Mouse (Mus musculus): ENCODE data around the gene Tbxas1. TPM values are rescaled to one million over a fixed set of nuclear protein-coding genes. Genes with fewer than 3 reads are reported as not detected.
A peak's percentile ranks its signal among the peaks of the same experiment; 100 is the strongest.

Tbxas1 gene
- total RNA-seq, 2 experiments from 2014 or later = 0.67 to 0.72 TPM

DNA sequence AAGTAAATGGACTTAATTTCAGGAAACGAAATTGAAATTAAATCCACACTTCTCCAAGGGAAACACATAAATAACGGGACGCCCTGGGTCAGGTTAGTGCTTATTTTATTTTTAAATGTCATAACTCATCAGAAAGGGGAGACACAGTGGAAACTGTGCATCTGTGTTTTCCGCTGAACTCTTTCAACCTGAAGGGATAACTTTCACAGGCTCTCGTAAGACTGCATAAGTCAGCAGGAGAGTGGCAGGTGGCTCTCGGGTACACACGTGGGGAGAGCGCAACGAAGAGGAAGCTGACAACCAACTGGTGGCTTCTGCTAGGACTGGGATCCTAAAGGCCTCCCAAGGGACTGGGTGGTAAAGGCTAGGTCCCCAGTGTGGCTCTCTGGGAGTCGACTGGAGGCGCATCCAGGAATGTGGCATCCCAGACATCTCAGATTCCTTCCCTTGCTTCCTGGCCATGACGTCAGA is 128.8 kb downstream of the Tbxas1 start:
- peak; percentile 13 for DNase-seq

DNA sequence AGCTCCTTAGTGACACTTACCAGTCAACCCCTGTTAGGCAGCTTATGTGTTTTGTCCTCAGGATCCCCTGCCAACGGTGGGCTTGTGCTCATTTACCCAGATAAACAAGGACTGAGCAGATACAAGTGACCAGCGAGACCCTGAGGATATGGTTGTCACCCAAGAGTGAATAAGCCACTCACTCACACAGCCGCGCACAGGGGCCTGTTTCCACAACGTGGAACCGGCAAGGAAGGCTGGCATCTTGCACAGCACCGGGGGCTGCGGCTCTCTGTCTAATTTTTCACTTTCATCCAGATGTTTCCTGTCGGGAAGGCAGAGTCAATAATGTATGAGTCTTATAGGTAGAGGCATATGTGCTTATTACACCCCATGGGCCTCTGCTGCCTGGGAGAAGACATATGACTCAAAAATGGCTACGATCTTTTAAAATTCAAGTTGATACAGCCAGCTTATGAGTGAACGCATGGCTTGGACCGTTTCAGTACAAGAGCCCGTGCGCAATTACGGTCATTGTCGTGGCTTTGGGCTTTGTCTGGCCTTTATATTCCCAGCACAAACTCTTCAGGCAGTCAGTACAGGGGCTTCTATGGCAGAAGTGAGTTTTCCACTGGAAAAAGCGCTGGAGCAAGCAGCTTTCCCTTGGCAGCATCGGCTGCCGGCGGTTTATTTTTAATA is 130.2 kb downstream of the Tbxas1 start:
- DNase-seq = no peak

DNA sequence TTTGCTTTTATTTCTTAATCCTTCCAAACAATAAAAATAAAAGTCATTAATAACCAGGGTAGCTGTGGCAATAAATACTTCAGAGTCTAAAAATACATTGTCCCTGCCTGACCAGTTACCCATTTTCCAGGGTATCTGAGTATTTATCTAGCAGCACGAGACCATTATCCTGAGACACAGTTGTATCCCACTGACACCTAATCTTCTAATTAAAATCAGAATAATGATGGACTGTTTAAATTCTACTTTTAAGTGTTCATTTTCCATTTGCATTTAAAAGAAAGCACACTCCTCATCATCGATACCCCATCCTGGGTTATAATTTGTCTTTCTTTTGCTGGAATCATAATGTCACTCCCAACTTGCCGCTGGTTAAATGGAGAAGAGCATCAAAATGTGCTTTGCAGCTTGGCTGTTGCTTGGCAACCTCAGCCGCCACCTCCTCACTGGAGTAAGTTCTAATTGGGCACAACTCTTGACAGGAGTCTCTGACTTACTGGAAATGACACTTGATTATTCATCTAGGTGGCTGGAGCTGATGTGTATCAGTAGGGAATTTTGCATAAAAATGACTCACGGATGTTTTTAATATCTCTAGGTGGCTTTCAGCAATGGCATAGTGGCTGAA is 130.9 kb downstream of the Tbxas1 start:
- no peak for DNase-seq

DNA sequence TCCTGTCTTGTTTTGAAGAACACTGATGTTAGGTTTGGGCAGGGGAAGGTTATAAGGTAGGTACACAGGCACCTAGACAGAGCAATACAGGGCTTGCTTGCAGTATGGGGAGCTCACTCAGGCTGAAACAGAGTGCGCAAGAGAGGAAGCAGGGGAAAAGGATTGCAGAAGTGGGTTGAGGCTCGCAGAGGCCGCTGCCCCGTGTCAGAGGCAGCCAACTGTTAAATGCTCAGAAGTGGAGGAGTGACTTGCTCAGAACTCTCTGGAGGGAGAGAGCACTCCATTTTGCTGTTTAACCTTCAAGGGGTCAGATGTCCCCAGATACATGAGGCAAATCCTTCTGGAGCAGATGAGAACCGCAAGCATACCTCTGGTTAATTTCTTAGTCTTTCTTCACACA is 132.0 kb downstream of the Tbxas1 start:
- DNase-seq = no peak

DNA sequence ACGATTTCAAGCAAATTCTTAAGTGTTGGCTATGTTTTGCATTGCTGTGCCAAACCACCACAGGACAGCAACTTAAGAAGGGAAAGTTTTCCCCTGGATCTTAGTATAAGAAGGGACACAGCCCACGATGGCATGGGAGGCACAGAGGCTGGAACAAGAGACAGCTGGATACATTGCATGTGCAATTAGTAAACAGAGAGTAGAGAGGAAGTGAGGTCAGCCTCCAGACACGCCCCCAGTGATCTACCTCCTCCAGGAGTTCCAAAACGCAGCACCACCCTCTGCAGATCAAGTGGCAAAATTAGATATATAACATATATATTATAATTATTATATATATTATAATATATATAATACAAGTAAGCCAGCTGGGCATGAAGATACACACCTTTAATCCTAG is 132.9 kb downstream of the Tbxas1 start:
- DNase-seq = no peak

DNA sequence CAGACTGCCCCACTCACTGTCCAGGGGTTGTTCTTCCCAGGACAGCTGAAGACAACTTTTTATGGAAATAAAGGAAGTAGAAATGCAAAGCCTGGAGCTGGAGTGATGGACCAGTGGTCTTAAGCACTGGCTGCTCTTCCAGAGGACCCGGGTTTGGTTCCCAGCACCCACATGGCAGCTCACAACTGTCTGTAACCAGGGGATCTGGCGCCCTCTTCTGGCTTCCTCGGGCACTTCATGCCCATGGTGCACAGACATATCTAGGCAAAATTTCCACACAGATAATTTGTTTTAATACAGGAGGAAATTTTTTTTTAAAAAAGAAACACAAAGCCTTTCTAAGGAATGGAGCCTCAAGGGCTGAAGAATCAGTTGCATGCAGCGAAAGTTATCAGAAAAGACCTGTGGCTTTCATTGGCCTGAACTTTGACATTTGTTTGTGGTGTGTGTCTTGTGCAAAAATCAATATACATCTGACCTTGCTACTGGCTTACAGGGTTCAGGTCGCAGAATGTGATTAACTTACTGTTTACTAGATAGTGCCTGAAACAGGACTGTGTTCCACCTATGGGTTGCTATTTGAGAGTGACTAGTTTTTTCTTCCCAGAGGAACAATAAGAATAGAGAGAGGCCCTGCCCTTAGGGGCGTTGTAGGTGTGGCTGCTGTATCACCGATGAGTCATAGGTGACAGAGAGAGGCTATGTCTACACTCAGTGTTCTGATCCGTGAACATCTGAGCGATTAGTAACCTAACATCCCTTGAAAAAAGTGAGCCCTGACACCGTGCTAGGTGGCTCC is 138.0 kb downstream of the Tbxas1 start:
- no peak for DNase-seq

DNA sequence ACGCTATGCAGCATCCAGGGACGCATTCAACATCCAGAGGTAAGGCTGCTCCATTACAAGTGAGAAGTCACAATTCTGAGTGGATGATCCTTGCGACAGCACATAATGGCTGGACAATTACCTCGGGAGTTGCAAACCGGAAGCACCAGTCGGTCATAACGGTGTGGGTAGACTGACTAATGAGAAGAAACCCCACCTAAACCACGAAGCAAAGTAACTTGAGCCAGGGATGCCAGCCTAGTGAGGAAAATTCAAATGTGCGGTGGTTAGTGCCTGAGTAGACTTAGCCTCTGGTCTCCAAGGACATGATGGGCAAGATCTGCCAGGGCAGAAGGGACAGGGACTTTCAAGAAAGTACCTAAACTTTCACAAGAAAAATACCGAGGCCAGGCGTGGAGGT is 142.7 kb downstream of the Tbxas1 start:
- DNase-seq = no peak

DNA sequence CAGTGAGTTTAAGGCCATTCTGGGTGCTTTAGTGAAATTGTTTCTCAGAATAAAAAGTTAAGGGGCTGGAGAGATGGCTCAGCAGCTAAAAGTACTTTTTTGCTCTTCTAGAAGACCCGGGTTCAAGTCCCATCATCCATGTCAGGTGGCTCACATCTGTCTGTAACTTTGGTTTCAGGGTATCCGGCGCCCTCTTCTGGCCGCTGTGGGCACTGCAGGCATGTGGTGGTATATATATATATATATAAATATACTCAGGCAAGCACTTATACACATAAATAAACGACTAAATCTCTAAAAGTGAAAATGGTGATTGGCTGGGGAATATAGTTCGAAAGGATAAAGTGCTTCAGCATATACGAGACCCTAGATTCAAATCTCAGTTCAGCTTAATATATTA is 143.6 kb downstream of the Tbxas1 start:
- no peak for DNase-seq

DNA sequence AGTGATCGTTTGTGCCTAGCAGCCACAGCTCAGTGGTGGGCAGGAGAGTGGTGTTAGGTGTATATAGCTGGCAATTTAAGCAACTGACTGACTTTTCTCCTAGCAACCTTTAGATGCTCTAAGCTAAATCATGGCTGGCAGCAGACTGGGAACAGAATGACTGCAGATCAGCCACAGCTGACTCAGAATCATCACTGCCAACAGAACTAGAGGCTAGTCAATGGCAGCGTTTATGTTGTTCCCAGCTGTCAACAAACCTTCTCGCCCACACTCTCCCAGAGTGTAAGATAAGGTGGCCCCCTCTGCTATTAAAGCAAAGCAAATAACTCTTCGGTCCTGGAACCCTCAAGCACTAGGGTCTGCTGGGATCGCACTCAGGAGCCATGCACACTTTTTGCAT is 144.0 kb downstream of the Tbxas1 start:
- no peak for DNase-seq

DNA sequence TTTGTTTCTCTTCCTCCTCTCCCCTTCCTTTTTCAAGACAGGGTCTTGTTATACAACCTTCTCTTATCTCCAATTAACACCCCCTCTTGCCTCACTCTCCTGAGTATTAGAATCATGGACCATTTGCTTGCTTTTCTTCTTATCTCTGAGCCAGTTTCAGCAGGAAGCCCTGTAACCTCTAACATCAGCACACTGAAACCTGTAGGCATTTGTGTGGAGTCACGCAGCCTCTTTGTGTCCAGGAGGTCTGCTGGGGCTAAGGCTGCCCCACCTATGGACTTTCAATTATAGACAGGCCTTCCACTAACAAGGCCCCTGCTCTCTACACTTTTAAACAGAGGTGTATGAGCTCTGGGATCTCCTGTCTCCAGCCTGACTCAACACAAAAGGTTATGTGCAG is 146.7 kb downstream of the Tbxas1 start:
- DNase-seq = no peak

DNA sequence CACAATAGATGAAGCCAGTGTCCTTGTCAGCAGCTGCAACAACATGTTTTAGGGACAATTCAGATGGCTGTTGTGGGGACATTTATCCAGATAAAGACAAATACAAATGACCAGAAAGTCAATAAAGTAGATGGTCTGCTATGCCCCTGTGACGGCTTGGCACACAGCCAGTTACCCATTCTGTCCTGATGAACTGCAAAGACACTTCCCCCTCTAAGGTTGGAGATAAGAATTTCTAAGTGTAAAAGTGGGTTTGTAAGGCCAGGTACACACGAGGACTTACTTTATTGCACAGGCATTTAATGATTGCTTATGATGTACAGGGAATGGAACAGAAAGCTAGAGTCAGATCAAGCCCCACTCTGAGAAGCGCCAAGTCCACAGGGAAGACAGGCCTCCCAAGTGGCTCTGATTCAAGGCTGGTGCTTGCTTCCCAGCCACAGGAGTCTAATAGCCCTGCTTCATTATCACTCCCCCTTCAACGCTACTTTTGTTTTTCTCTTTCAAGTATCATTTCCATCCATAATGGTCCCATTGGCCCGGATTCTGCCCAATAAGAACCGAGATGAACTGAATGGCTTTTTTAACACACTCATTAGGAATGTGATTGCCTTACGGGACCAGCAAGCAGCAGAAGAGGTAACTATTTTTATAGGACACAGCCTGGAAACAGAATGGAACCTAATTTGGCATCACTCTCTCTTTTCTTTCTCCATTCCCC is 147.4 kb downstream of the Tbxas1 start:
- DNase-seq = no peak

DNA sequence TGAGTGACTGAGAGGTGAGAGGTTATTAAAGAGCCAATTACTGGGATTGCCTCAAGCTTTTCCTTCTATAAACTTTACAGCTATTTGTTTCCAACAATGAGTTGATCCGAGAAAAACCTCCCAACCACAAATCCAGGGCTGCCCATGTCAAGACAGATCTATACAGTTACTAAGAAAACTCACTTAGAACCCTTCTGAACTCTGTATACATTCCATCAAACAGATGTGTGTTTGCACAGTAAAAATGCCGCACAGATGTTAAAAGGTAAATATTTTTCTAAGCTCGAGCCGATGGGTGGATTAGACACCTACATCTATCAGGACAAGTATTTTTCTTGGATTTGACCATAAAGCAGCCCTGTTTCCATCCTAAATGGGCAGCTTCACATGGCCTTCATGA is 149.4 kb downstream of the Tbxas1 start:
- DNase-seq = no peak

DNA sequence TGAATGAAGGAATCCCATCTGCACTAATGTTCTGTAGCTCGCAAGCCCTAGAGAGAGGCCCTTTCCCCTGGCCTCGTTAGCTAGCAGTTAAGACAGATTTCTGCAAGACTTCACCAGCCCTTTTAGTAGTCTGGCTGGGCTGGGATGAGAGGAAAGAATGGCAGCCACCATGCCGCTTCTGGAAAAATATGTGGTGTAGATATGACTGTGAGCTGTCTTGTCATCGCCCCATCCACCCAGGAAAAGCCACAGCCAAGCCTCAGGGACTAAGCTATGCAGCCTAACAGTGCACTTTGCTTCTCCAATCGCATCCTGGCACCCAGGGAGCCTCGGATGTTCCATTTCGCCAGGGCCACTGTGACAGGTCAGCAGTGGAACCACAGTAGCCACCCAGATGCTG is 149.8 kb downstream of the Tbxas1 start:
- DNase-seq = no peak

DNA sequence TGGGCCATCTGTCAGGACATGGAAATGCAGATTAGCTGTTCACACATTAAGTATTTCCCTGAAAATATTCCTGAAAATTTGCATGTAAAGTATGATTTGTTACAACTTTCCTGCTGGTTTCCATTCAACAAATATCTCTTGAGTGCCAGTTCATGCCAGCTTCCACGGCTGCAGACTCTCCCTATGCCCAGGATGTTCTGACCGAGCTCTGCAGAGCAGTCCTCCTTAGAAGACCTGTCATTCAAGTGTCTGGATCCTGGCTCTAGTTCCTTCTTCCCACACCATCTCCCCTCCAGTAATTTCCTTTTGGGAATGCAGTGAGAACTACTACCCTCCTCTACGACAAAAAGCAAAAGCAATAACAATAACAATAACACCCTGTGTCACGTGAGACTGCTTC is 155.5 kb downstream of the Tbxas1 start:
- no peak for DNase-seq

DNA sequence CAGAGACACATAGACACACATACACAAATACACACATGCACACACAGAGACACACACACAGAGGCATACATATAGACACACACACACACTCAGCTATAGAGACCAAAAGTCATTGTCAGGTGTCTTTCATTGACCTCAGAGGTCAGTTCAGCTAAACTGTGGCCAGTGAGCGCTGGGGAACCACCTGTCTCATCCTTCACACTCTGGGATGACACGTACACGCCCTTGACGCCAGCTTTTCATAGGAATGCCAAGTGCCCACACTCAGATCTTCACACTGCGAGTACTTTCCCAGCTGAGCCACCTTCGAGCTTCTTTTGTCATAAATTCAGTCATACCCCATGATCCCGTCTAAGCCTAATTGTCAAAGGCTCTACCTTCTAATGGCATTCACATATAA is 158.5 kb downstream of the Tbxas1 start:
- no peak for DNase-seq

DNA sequence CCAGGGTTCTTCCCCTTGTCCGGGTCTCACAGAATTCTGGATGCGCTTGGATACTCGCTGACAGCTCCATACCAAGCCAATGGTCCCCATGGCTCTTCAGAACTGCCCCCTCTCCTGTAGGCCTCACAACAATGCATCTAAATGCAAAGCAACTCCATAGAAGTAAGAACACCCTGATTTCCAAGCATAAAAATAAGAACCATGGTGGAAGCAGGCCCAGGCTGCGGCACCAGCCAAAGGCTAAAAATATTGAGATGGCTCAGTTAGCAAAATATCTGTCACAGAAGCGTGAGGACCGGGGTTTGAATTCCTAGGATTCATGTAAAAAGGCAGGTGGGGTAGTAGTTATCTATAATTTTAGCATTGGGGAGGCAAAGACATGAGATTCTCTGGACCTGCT is 159.8 kb downstream of the Tbxas1 start:
- no peak for DNase-seq

DNA sequence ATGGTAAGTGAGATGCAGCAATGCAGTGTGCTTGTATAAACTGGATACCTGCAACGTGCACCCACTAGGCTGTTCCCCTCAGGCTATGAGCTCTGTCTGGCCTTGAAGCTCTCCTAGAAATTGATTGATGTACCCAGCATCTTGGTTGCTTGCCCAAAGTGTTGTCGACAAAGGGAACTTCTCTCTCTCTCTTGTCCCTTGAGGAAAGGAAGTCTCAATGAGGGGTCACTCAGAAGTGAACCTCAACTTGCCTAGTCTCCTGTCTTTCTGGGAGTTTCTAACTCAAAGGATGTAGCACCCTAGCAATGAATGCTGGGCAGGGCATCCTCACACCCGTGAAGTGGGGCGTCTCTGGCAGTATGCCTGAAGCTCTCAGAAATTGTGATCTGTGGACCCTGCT is 161.0 kb downstream of the Tbxas1 start:
- DNase-seq = no peak

DNA sequence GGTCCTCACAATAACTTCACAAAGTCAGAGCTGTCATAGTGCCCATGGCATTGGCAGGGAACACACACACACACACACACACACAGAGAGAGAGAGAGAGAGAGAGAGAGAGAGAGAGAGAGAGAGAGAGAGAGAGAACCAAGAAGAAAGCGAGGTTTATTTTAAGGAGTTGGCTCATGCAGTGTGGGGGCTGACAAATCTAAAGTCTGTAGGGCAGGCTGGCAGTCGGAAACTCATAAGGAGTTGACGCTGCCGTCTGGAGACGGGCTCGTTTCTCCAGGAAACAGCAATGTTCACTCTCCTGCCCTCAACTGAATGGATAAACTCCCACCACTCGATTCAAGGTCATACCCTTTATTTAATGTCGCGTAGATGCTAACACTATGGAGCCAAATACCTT is 165.2 kb downstream of the Tbxas1 start:
- no peak for DNase-seq

DNA sequence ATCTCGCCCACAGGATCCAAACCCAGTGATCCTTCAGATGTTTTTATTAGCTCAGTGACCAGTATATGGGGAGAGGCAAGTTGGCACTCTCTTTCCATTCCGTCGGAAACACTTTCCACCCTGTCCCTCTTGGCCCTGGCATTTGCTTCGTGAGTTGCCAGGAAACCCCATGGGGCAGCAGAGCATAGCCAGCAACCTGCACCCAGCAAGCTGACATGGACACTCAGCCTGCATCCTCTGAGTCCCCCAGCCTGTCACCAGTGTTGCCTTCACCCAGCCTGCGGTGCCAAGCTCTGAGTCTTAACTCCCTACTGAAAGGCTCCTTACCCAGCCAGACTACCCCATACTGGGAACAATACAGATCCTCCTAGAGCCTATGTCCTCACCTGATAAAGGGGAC is 173.9 kb downstream of the Tbxas1 start:
- DNase-seq = peak; percentile 17

DNA sequence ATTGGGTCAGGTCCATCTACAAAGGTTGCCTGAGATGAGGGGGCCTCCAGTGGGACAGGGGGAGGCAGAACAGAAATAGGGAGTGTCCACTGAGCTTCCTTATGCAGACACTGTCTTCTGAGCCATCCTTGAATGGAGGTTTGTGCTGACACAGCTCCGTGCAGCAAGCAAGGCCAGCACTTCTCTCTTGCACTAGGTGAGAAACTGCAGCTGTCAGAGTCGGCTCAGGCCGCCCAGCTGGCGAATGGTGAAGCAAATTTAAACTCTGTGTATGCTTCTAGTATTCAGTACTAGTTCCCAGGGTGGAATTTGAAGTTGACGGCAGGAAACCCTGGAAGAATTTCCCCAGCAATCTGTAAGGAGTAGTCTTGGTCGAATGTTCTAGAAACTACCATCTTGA is 175.6 kb downstream of the Tbxas1 start:
- DNase-seq = no peak

DNA sequence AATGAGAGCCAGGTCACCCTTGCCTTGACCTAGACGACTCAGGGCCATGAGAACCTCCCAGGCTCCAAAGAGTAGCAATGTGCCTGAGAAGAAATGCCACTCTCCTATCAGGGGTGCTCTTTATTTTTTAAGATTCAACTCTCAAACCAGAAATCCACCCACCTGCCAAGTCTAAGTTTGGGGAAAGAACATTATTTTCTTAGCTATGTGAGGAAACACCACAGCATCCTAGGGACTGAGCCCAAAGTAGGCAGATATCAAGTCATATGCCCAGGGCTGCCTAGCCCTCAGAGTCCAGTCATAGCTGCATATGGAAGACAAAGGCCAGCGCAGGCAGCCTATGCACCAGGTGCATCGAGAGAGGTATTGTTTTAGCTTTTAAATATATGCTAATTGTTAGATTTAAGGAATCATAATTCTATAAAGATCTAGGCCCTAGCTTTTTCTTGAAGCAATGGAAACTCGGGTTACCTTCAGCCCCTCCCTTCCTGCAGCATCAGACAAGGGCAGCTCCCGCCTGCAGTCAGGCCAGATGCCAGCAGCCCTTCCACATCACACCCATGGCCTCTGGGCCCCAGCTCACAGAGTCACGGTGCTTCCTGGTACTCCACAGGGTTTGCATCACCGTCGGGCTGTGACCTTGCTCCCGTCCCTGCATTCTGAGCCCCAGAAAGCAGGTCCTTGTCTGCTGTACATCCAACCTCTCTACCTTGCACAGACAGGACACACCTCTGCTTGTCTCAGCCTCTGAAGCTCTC is 176.8 kb downstream of the Tbxas1 start:
- no peak for DNase-seq

DNA sequence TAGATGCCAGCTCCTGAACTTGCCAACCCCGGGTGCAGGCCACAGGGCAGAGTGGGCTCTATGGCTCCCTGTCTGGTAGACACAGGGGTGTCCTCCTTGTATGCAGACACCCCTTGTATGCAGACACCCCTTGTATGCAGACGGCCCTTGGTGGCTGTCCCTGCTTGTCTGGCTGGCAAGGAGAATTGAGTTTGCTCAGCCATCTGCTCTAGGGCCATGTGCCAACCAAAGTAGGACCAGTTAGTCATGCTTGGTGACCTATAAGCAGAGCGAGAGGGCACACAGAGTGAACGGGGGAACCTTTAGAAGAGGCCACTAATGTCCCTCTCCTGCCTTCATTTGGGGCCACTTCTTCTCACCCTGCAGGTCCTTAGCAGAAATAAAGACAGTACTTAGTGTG is 177.4 kb downstream of the Tbxas1 start:
- DNase-seq = peak; percentile 49

All from gastrocnemius, postnatal 25 days (tissue).